Mouse (Mus musculus) testis, adult 2 months (tissue): ENCODE data around the gene Dlgap1. TPM values are rescaled to one million over a fixed set of nuclear protein-coding genes. Genes with fewer than 3 reads are reported as not detected.

Source experiments
- H3K27ac ChIP-seq: fragments of 200-500 bp; 2 replicates; pipeline ENCODE4 v1.5.1; 2012; ENCODE audit warnings: low read depth, low read length; ENCODE audit not compliant: control insufficient read depth, insufficient read depth
- H3K27me3 ChIP-seq: fragments of 200-500 bp; 2 replicates; pipeline ENCODE4 v1.6.1; 2012; ENCODE audit warnings: mild to moderate bottlenecking, low read length, moderate library complexity; ENCODE audit not compliant: control insufficient read depth, insufficient read depth
- H3K36me3 ChIP-seq: fragments of 200-500 bp; 2 replicates; pipeline ENCODE4 v1.6.1; 2012; ENCODE audit warnings: mild to moderate bottlenecking, low read length; ENCODE audit not compliant: control insufficient read depth, insufficient read depth
- H3K4me1 ChIP-seq: fragments of 200-500 bp; 2 replicates; pipeline ENCODE4 v1.6.1; 2012; ENCODE audit warnings: low read length; ENCODE audit not compliant: control insufficient read depth, insufficient read depth
- H3K4me3 ChIP-seq: fragments of 200-500 bp; 2 replicates; pipeline ENCODE4 v1.5.1; 2012; ENCODE audit warnings: low read depth, mild to moderate bottlenecking, low read length, moderate library complexity, mixed read lengths; ENCODE audit not compliant: control insufficient read depth
- CTCF ChIP-seq: fragments of 200-500 bp; IDR thresholded peaks from 2 replicates; pipeline ENCODE4 v1.5.1; 2012; ENCODE audit warnings: low read depth, mild to moderate bottlenecking, inconsistent platforms, low read length, moderate library complexity; ENCODE audit not compliant: control insufficient read depth, insufficient read depth, insufficient replicate concordance
- POLR2A ChIP-seq: fragments of 200-500 bp; IDR thresholded peaks from 2 replicates; pipeline ENCODE4 v1.6.1; 2012; ENCODE audit warnings: low read depth, mild to moderate bottlenecking, inconsistent platforms, low read length, moderate library complexity; ENCODE audit not compliant: control insufficient read depth
- polyA plus RNA-seq: library from polyadenylated mRNA; depleted of rRNA; stranded (reverse); fragments of >200 nt; gene quantifications from 2 replicates; pipeline ENCODE4 v1.2.3, GENCODE M21; 2012

Dlgap1 gene
- polyA plus RNA-seq, 1 experiment: 3.5 TPM

DNA sequence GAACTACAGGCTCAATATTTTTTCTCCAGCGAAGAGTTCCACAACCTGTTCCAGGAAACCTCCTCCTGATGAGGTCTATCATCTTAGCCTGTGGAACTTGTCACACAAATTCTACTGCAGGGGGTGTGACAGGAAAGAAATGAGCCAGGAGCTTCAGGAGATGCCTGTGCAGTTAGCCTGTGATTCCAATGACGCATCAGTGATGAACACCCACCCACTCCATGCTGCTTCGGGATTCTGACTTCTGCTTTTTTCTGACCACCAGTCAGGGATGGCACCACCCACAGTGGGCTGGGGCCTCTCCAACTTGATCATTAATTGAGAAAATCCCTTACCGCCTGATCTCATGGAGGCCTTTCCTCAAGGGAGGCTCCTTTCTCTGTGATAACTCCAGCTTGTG lies 830.4 kb downstream of the Dlgap1 start:
- Histone ChIP-seq H3K27me3 (no peaks in the 10 kb centered on the region), H3K36me3 (no peaks in the 10 kb centered on the region), H3K4me3 (no peak overlapping the region), H3K4me1 (no peaks in the 10 kb centered on the region; the same call in 1 of the 2 replicates), H3K27ac (no peak overlapping the region)
- TF ChIP-seq CTCF (no peak), POLR2A (no peak)

- Histone ChIP-seq H3K27ac (peak overlapping the region; percentile 18), H3K4me3 (no peak overlapping the region), H3K27me3 (no peaks in the 10 kb centered on the region), H3K36me3 (no peaks in the 10 kb centered on the region), H3K4me1 (peaks cover 5% of the 10 kb centered on the region)
- TF ChIP-seq POLR2A (no peak), CTCF (no peak)
These were observed 833.1 kb downstream of the Dlgap1 start for GRCm38 (mm10) chr17:70802022-70802421.

- peaks cover 9% of the 10 kb centered on the region for H3K4me1 ChIP-seq
- H3K36me3 ChIP-seq: no peaks in the 10 kb centered on the region
- peak overlapping the region; percentile 36; the same call in 1 of the 2 replicates for H3K27ac ChIP-seq
- H3K27me3 ChIP-seq: no peaks in the 10 kb centered on the region
- TF ChIP-seq CTCF: no peak
- TF ChIP-seq POLR2A: no peak
- peak overlapping the region; percentile 35; the same call in 1 of the 2 replicates for H3K4me3 ChIP-seq
These were observed 837.0 kb downstream of the Dlgap1 start for GRCm38 (mm10) chr17:70805866-70806265.

DNA sequence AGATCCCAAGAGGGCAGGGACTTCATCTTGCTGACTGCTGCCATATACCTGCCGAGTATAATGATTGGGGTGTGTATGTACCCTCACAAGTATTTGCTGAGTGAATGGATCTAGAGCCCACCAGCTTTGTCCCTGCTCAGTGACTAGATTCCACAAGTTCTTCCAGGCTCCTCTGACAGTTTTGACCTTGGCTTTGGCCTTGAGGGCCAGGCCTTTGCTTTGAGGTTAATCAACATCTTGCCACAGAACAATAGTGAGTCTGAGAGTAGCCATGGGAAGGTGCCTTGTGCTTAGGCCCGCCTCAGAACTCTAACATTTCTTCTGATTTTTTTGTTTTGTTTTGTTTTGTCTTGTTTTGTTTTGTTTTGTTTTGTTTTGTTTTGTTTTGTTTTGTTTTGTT lies 837.7 kb downstream of the Dlgap1 start:
- Histone ChIP-seq H3K27me3 (no peaks in the 10 kb centered on the region), H3K4me3 (no peak overlapping the region), H3K4me1 (peaks cover 9% of the 10 kb centered on the region), H3K36me3 (no peaks in the 10 kb centered on the region), H3K27ac (peak overlapping the region; percentile 36; the same call in 1 of the 2 replicates)
- TF ChIP-seq CTCF (no peak), POLR2A (no peak)

- H3K36me3 ChIP-seq: no peaks in the 10 kb centered on the region
- peaks cover 9% of the 10 kb centered on the region for H3K4me1 ChIP-seq
- TF ChIP-seq CTCF (no peak), POLR2A (no peak)
- H3K27ac ChIP-seq: no peak overlapping the region
- H3K4me3 ChIP-seq: no peak overlapping the region
- no peaks in the 10 kb centered on the region for H3K27me3 ChIP-seq
These were observed 839.0 kb downstream of the Dlgap1 start for GRCm38 (mm10) chr17:70807885-70808284.

GRCm38 (mm10) chr17:70808837-70809236 lies 840.0 kb downstream of the Dlgap1 start:
- TF ChIP-seq CTCF (no peak), POLR2A (no peak)
- Histone ChIP-seq H3K36me3 (no peaks in the 10 kb centered on the region), H3K27ac (0 out of 2 replicates have a peak overlapping the region, but pooled peaks have one; percentile 11), H3K4me3 (peak overlapping the region; percentile 1; the same call in 1 of the 2 replicates), H3K27me3 (no peaks in the 10 kb centered on the region), H3K4me1 (peaks cover 9% of the 10 kb centered on the region)

- no peak for TF ChIP-seq CTCF
- no peak for TF ChIP-seq POLR2A
- Histone ChIP-seq H3K27ac (no peak overlapping the region), H3K27me3 (no peaks in the 10 kb centered on the region), H3K4me1 (peaks cover 9% of the 10 kb centered on the region), H3K36me3 (no peaks in the 10 kb centered on the region), H3K4me3 (no peak overlapping the region)
These were observed 840.9 kb downstream of the Dlgap1 start for GRCm38 (mm10) chr17:70809776-70810175.

DNA sequence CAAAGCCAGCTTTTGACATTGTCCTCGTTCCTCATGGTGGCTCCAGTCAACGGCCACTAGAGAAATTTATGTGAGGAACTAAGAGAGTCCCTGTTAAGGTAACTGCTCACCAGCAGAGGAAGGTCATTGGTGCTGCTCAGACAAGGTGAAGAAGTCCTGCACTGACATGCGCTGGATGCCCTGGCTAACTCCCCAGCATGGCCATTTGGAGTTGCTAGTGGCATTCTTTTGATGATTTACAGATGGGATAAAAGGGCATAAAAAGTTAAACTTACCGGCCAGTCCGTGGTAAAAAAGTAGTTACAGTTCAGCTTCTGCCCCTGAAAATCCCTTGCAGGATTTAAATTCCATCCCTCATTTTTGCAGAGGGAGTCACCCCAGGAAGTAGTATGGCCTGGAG lies 841.9 kb downstream of the Dlgap1 start:
- Histone ChIP-seq H3K27me3 (no peaks in the 10 kb centered on the region), H3K27ac (no peak overlapping the region), H3K4me3 (no peak overlapping the region), H3K36me3 (no peaks in the 10 kb centered on the region), H3K4me1 (peaks cover 8% of the 10 kb centered on the region)
- TF ChIP-seq POLR2A (no peak), CTCF (no peak)
